Mouse (Mus musculus) lung, adult 2 months (tissue): ENCODE results near the gene Hcn3.

Source experiments
- CTCF ChIP-seq: fragments of 200-500 bp; IDR thresholded peaks from 2 replicates; pipeline ENCODE4 v1.5.1; 2011; ENCODE audit warnings: mild to moderate bottlenecking, low read length, control low read depth; ENCODE audit not compliant: insufficient read depth
- POLR2A ChIP-seq: fragments of 200-500 bp; IDR thresholded peaks from 2 replicates; pipeline ENCODE4 v1.6.1; 2011; ENCODE audit warnings: low read depth, mild to moderate bottlenecking, control low read depth, low read length, borderline replicate concordance; ENCODE audit errors: extremely low read depth

DNA sequence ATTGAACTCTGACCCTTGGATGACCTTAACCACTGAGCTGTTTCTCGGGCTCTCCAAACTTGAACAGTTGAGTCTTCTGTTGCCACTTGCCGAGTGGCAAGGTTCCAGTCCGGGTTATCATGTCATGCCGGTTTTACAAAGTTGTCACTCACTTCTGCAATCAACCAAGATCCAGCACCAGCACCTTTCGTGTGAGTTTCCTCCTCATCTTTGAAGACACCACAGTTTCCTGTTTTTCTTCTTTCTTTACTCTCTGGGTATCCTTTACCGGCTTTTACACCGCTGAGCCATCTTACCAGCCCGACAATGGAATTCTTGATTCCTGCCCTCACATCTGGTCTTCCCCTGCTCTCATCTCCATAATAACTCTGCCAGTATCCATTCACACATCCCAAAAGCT lies 30.4 kb upstream of the Hcn3 start:
- TF ChIP-seq CTCF (no peak), POLR2A (no peak)
